Mouse (Mus musculus) activated CD4-positive, CD25-positive, alpha-beta regulatory T cell, adult 4 months (primary cell): ENCODE data around the gene Lrrk1. TPM values are rescaled to one million over a fixed set of nuclear protein-coding genes. Genes with fewer than 3 reads are reported as not detected.

ENCODE experiments used
- ATAC-seq: one replicate; pipeline ENCODE4 v1.8.0; 2017
- polyA plus RNA-seq, 2 experiments: library from polyadenylated mRNA; unstranded; fragments of 100-300 nt; shearing (Covaris generic); gene quantifications; one replicate each; pipeline ENCODE4 v1.2.1; 2017

Lrrk1 gene
- polyA plus RNA-seq, 2 experiments from 2014 or later: 1.2 to 2.6 TPM

DNA sequence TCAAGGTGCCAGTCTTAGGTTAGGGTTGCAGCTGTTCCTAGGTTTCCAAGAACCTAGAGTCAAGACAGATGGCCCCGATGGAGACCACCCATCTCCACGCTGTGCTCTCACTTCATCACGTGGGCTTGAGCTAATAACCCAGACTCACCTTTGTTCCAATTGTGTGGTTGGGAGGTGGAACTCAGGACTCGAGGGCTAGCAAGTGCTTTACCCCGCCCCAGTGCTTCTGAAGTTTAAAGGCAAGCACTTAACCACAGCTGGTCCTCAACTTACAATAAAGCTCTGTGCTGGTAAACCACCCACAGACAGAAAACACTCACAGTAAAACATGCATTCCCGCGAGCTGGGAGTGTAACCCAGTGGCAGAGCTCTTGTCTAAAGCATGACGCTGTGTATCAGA lies 204.7 kb downstream of the Lrrk1 start:
- ATAC-seq: no peak

DNA sequence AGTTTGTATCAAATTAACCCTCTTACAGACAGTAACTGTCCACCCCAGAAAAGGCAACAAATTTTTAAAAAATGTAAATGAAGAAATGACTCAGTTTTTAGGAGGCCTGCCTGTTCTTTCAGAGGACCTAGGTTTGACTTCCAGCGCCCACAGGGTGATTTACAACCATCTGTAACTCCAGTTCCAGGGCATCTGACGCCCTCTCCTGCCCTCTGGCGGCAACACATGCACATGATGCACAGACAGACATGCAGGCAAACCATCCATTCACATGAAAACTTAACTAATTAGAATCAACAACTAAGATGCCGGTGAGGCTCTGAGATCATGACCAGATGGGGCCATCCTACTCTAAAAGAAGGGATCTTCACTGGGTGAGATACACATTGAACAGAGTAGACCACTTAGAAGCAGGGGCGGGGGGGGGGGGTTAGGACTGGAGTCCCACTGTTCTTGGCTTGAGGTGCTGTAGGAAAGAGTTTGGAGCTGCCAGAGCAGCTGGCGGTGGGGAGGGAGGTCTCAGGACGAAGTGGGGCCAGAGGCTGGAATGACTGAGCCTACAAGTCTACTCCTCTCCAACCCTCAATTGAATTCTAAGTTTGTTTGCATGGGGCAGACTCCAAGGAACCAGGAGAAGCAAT lies 206.0 kb downstream of the Lrrk1 start:
- no peak for ATAC-seq

DNA sequence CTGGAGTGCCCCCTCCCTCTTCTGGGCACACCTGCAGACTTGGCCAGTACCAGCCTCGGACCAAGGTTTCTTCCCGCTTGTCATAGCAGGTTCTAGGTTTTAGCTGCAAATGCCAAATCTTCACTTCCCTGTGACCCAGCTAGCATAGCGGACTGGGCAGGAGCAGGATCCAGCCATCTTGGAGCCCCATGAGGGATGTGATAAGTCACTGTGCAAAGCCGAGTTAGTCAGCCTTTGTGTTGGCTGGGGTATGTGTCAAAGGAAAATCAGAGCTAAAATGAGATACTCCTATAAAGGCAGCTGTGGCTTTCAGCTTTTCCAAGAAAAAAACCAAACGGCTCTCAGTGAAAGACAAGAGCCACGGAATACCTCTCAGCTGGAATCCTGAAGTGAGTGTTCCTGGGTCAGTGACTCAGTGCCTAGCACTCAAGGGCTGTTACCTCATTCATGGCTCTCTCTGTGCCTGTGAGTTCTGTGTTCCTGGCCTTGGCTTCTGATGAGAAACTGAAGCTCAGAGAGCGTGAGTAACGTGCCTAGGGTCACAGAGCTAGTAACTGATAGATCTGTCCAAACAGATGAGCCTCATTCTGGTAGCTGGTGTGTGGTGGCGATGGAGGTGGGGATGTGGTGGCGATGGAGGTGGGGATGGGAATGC lies 207.3 kb downstream of the Lrrk1 start:
- ATAC-seq: no peak

DNA sequence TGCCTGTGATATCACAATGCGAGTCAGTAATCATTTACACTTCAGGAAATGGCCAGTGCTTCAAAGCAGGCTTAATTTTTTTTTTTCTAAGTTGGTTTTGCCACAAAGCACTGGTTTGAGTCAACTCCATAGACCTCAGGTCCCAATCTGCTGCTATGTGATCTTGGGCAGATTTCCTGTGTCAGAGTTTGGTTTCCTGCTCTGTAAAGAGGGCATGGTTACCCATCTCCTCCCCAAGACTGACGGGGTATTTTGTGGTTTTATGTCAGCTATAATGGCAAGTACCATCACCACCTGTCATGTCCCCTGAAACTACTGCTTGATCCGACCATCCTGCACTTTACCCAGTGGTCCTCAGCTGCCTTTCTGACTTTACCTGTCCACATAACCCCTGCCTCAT lies 207.9 kb downstream of the Lrrk1 start:
- peak; percentile 83 for ATAC-seq

DNA sequence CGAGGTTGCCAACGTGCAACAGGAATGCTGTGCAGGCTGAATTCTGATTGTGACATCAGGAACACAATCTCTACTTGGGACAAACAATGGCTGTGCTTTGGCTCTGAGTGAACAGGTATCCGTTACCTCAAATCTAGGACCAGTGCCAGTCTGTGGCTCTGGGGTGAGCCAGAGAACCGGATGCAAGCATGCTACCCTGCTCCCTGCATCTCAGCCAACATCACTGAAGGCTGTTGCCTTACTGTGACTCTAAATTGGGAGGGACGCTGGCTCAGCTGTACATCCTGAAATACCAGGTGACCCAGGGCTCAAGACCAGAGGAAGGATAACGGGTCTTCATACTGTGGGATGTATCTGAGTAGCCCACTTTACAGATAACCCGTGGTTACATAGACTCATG lies 208.4 kb downstream of the Lrrk1 start:
- ATAC-seq: peak; percentile 33

DNA sequence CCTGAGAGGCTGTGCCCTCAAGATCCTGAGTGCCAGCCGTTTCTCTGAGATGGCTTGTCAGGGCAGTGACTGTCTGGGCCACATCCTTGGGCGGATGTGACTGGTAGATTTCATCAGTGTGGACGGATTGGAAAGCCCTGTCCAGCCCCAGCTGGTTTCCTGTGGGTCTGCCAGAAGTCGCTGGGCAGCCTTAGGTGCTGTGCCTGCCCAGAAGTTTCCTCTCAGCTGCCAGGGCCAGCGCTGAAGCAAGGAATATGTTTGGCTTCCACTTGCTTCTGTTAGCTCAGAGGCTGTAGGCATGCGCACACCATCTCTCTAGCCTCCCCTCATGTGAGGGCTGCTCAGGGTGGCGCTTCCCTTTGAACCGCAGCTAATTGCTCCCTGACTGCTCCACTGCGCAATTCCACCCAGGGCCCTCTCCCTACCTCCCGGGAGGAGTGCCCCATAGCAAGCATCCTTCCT lies 209.0 kb downstream of the Lrrk1 start:
- no peak for ATAC-seq

DNA sequence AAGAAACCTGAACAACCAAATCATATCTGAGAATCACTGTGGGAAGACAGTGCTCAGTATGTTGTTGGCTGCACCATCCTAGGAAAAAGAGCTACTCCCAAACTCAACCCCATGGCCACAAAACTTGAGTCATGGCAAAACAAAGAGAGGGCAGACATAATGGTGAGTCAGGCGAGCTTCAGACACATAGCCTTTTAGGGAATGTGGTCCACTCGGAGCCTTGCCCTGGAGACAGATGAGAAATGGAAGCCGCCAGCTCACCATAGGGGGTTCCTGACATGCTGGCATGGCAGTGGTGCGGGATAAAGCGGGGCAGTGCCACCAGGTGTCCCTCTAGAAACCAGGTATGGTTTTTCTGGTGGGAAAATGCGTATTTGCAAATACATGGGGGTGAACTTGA lies 210.0 kb downstream of the Lrrk1 start:
- no peak for ATAC-seq

DNA sequence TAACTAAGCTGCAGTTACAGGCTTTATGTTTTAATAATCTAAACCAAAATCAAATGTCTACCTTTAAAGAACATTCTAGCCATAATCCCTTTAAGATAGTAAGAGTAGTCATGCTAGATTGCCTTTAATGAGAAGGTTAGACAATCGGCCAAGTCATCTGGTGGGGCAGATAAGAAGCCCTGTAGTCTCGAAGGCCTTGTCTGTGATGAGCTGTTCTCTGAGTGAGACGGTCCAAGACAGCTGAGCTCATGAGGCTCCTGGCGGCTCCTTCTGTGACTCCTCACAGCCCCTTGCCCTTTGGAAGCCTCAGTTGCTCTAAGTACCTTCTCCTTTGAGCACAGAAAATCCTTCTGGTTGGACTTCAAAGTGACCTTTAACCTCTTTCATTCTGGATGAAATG lies 211.2 kb downstream of the Lrrk1 start:
- no peak for ATAC-seq

Other genes starting within 250 kb of the Lrrk1 start
- gene Gm10974, start 22.4 kb downstream of the Lrrk1 start, polyA plus RNA-seq: not detected
- gene Aldh1a3, start 39.2 kb upstream of the Lrrk1 start, polyA plus RNA-seq: under 1 TPM in 1 of 2 experiments, not detected in 1; 0.60 TPM